Mouse (Mus musculus): ENCODE results near the gene Arrb2. TPM values are rescaled to one million over a fixed set of nuclear protein-coding genes. Genes with fewer than 3 reads are reported as not detected.

The Arrb2 gene
- total and polyA plus RNA-seq, 2 experiments from 2014 or later = 44.9 to 74.4 TPM

GRCm38 (mm10) chr11:70458688-70459600 lies 26.5 kb downstream of the Arrb2 start, which contains the start of gene Zmynd15:
Zmynd15 (plus strand) TSS chr11:70459433.
- H3K27me3 ChIP-seq (ENCODE audit: insufficient read depth, low read length) = peaks cover 7% of the 10 kb centered on the region
- H3K4me3 ChIP-seq (ENCODE audit: low read depth, low read length) = peak within 1 kb of the TSS; percentile 38
- DNase-seq = no peak
- H3K4me1 ChIP-seq (ENCODE audit: insufficient read depth) = no peaks in the 10 kb centered on the region
- H3K4me2 ChIP-seq (ENCODE audit: low read depth) = peak within 1 kb of the TSS; percentile 62
- no peak for ATAC-seq
- 21% methylated on average over 30 of the region's 32 CpGs for WGBS
- no peak for TF ChIP-seq CTCF (IDR thresholded peaks at IDR 0.05; ENCODE audit: low read depth)
- H3K9ac ChIP-seq = peak within 1 kb of the TSS; percentile 39; the same call in 1 of the 2 replicates
- no peaks in the 10 kb centered on the region for H3K36me3 ChIP-seq (ENCODE audit: insufficient read depth)
- no peaks in the 10 kb centered on the region for H3K9me3 ChIP-seq (ENCODE audit: low read length)
- H3K27ac ChIP-seq (ENCODE audit: low read depth, low read length) = no peak within 1 kb of the TSS

- H3K4me1 ChIP-seq (ENCODE audit: insufficient read depth) = no peaks in the 10 kb centered on the region
- 6% methylated on average over 30 of the region's 30 CpGs for WGBS
- H3K27ac ChIP-seq (ENCODE audit: low read depth, low read length) = no peak within 1 kb of the TSS
- H3K9ac ChIP-seq = peak within 1 kb of the TSS; percentile 39; the same call in 1 of the 2 replicates
- TF ChIP-seq CTCF (IDR thresholded peaks at IDR 0.05; ENCODE audit: low read depth) = no peak
- no peaks in the 10 kb centered on the region for H3K36me3 ChIP-seq (ENCODE audit: insufficient read depth)
- H3K27me3 ChIP-seq (ENCODE audit: insufficient read depth, low read length) = peaks cover 7% of the 10 kb centered on the region
- H3K9me3 ChIP-seq (ENCODE audit: low read length) = no peaks in the 10 kb centered on the region
- no peak for DNase-seq
- peak within 1 kb of the TSS; percentile 38 for H3K4me3 ChIP-seq (ENCODE audit: low read depth, low read length)
- peak within 1 kb of the TSS; percentile 62 for H3K4me2 ChIP-seq (ENCODE audit: low read depth)
- no peak for ATAC-seq
Observed at GRCm38 (mm10) chr11:70459601-70460101, 27.2 kb downstream of the Arrb2 start, which contains the start of gene Cxcl16. Cxcl16 (minus strand) TSS chr11:70459984.

GRCm38 (mm10) chr11:70463970-70464369 lies 31.5 kb downstream of the Arrb2 start:
- H3K27me3 ChIP-seq (ENCODE audit: insufficient read depth, low read length) = peaks cover 2% of the 10 kb centered on the region; the same call in 1 of the 2 replicates
- no peak overlapping the region for H3K9ac ChIP-seq
- WGBS = 82% methylated on average over 5 of the region's 5 CpGs
- H3K36me3 ChIP-seq (ENCODE audit: insufficient read depth) = no peaks in the 10 kb centered on the region
- DNase-seq (no peak), ATAC-seq (no peak)
- no peak for TF ChIP-seq CTCF (IDR thresholded peaks at IDR 0.05; ENCODE audit: low read depth)
- no peak overlapping the region for H3K4me3 ChIP-seq (ENCODE audit: low read depth, low read length)
- no peak overlapping the region for H3K4me2 ChIP-seq (ENCODE audit: low read depth)
- H3K4me1 ChIP-seq (ENCODE audit: insufficient read depth) = no peaks in the 10 kb centered on the region
- no peak overlapping the region for H3K27ac ChIP-seq (ENCODE audit: low read depth, low read length)
- no peaks in the 10 kb centered on the region for H3K9me3 ChIP-seq (ENCODE audit: low read length)

- Histone ChIP-seq H3K9me3 (ENCODE audit: low read length) (no peaks in the 10 kb centered on the region), H3K4me1 (ENCODE audit: insufficient read depth) (no peaks in the 10 kb centered on the region), H3K27me3 (ENCODE audit: insufficient read depth, low read length) (no peaks in the 10 kb centered on the region; the same call in 1 of the 2 replicates), H3K4me2 (ENCODE audit: low read depth) (peak overlapping the region; percentile 54), H3K27ac (ENCODE audit: low read depth, low read length) (no peak overlapping the region), H3K36me3 (ENCODE audit: insufficient read depth) (no peaks in the 10 kb centered on the region), H3K4me3 (ENCODE audit: low read depth, low read length) (peak overlapping the region; percentile 18; the same call in 1 of the 2 replicates), H3K9ac (0 out of 2 replicates have a peak overlapping the region, but pooled peaks have one; percentile 41)
- peak; percentile 11; the same call in 1 of the 2 replicates for TF ChIP-seq CTCF (IDR thresholded peaks at IDR 0.05; ENCODE audit: low read depth)
- 22% methylated on average over 16 of the region's 16 CpGs for WGBS
- no peak for ATAC-seq
- DNase-seq = no peak
Observed at GRCm38 (mm10) chr11:70465211-70465610, 32.8 kb downstream of the Arrb2 start.

- 6% methylated on average over 23 of the region's 23 CpGs for WGBS
- Histone ChIP-seq H3K9me3 (ENCODE audit: low read length) (no peaks in the 10 kb centered on the region), H3K4me3 (ENCODE audit: low read depth, low read length) (peak overlapping the region; percentile 18; the same call in 1 of the 2 replicates), H3K4me2 (ENCODE audit: low read depth) (peak overlapping the region; percentile 54), H3K27me3 (ENCODE audit: insufficient read depth, low read length) (no peaks in the 10 kb centered on the region), H3K27ac (ENCODE audit: low read depth, low read length) (no peak overlapping the region), H3K9ac (peak overlapping the region; percentile 41; the same call in 1 of the 2 replicates), H3K4me1 (ENCODE audit: insufficient read depth) (no peaks in the 10 kb centered on the region), H3K36me3 (ENCODE audit: insufficient read depth) (no peaks in the 10 kb centered on the region)
- no peak for ATAC-seq
- DNase-seq = peak; percentile 38
- no peak for TF ChIP-seq CTCF (IDR thresholded peaks at IDR 0.05; ENCODE audit: low read depth)
Observed at GRCm38 (mm10) chr11:70465824-70466223, 33.4 kb downstream of the Arrb2 start.

GRCm38 (mm10) chr11:70467902-70468619 lies 35.6 kb downstream of the Arrb2 start:
- no peak overlapping the region for H3K9ac ChIP-seq
- TF ChIP-seq CTCF (IDR thresholded peaks at IDR 0.05; ENCODE audit: low read depth) = no peak
- H3K4me3 ChIP-seq (ENCODE audit: low read depth, low read length) = no peak overlapping the region
- ATAC-seq = no peak
- no peaks in the 10 kb centered on the region for H3K27me3 ChIP-seq (ENCODE audit: insufficient read depth, low read length)
- no peaks in the 10 kb centered on the region for H3K9me3 ChIP-seq (ENCODE audit: low read length)
- H3K4me1 ChIP-seq (ENCODE audit: insufficient read depth) = no peaks in the 10 kb centered on the region
- H3K4me2 ChIP-seq (ENCODE audit: low read depth) = no peak overlapping the region
- whole genome bisulfite sequencing = 85% methylated on average over 5 of the region's 5 CpGs
- DNase-seq = no peak
- H3K27ac ChIP-seq (ENCODE audit: low read depth, low read length) = no peak overlapping the region
- no peaks in the 10 kb centered on the region for H3K36me3 ChIP-seq (ENCODE audit: insufficient read depth)
